Comparison of ENCODE assay signal across 19 mouse cellular contexts in genomic region chr11:36799409-36799808, GRCm38 (mm10).
DNase-seq lines count a peak whose midpoint lies in the region; ATAC-seq and TF ChIP-seq lines count a peak whose summit lies in the region.
"Had no signal": no experiment of that assay in that cellular context is flagged by ENCODE, and none has a peak within 500 bp of the region (broad histone marks: within the 10 kb centered on the region; RNA-seq: fewer than 3 reads in every experiment).

No protein-coding gene starts in this region.

- no peaks in the 10 kb centered on the region for H3K36me3 ChIP-seq in forebrain, embryonic 12.5 days (replicated peaks)
- no peaks in the 10 kb centered on the region for H3K36me3 ChIP-seq in forebrain, postnatal 0 days (ENCODE audit: insufficient read depth)
- no peaks in the 10 kb centered on the region for H3K36me3 ChIP-seq in embryonic facial prominence, embryonic 11.5 days (replicated peaks; ENCODE audit: control insufficient read depth, insufficient read depth, low read depth, low read length)
- no peaks in the 10 kb centered on the region for H3K36me3 ChIP-seq in limb, embryonic 10.5 days
- H3K36me3 ChIP-seq: heart, embryonic 12.5 days; hindbrain, embryonic 15.5 days had no signal

- 78% methylated on average over 8 of the region's 8 CpGs for WGBS in forebrain, embryonic 12.5 days
- 83% methylated on average over 8 of the region's 8 CpGs for WGBS in forebrain, postnatal 0 days
- 43% methylated on average over 8 of the region's 8 CpGs for WGBS in embryonic facial prominence, embryonic 11.5 days
- 39% methylated on average over 8 of the region's 8 CpGs for WGBS in limb, embryonic 10.5 days

- H3K27me3 ChIP-seq in forebrain, embryonic 12.5 days: no peaks in the 10 kb centered on the region
- no peaks in the 10 kb centered on the region for H3K27me3 ChIP-seq in forebrain, postnatal 0 days (ENCODE audit: insufficient read depth, low read length)
- H3K27me3 ChIP-seq in embryonic facial prominence, embryonic 11.5 days (ENCODE audit: control insufficient read depth, insufficient read depth, low read length): no peaks in the 10 kb centered on the region
- H3K27me3 ChIP-seq in limb, embryonic 10.5 days (ENCODE audit: low read depth, poor library complexity, severe bottlenecking): no peaks in the 10 kb centered on the region
- H3K27me3 ChIP-seq: forebrain, embryonic 13.5 days; heart, embryonic 12.5 days; hindbrain, embryonic 15.5 days had no signal

- H3K9ac ChIP-seq in forebrain, embryonic 12.5 days: no peak overlapping the region
- H3K9ac ChIP-seq in forebrain, postnatal 0 days: no peak overlapping the region
- no peak overlapping the region for H3K9ac ChIP-seq in embryonic facial prominence, embryonic 11.5 days (replicated peaks; ENCODE audit: low read length)
- H3K9ac ChIP-seq: forebrain, embryonic 13.5 days; heart, embryonic 12.5 days; hindbrain, embryonic 15.5 days had no signal

- no peak overlapping the region for H3K4me2 ChIP-seq in forebrain, embryonic 12.5 days
- no peak overlapping the region for H3K4me2 ChIP-seq in forebrain, postnatal 0 days (ENCODE audit: low read depth)
- H3K4me2 ChIP-seq in embryonic facial prominence, embryonic 11.5 days (ENCODE audit: low read depth, low read length): no peak overlapping the region
- H3K4me2 ChIP-seq: forebrain, embryonic 13.5 days; heart, embryonic 12.5 days; hindbrain, embryonic 15.5 days had no signal

- H3K27ac ChIP-seq in forebrain, embryonic 12.5 days: no peak overlapping the region
- no peak overlapping the region for H3K27ac ChIP-seq in forebrain, postnatal 0 days (ENCODE audit: low read depth, low read length)
- no peak overlapping the region for H3K27ac ChIP-seq in embryonic facial prominence, embryonic 11.5 days (replicated peaks; ENCODE audit: low read depth, low read length)
- H3K27ac ChIP-seq in limb, embryonic 10.5 days: peak overlapping the region; percentile 54
- H3K27ac ChIP-seq: forebrain, embryonic 13.5 days; heart, adult 2 months; hindbrain, embryonic 15.5 days had no signal

- no peak for TF ChIP-seq CTCF in forebrain, postnatal 0 days (IDR thresholded peaks at IDR 0.05; ENCODE audit: low read depth)

- DNase-seq in forebrain, postnatal 0 days: no peak
- DNase-seq in embryonic facial prominence, embryonic 11.5 days (ENCODE audit: low spot score): peak; percentile 24
- DNase-seq in limb, embryonic 10.5 days (ENCODE audit: low spot score): peak; percentile 34
- no peak for DNase-seq in urinary bladder, postnatal 14 days (ENCODE audit: low spot score)
- DNase-seq in adrenal gland, adult (ENCODE audit: inconsistent age in 2 of 2, low spot score in 1 of 2): no peak
- no peak for DNase-seq in heart, adult 9 months (ENCODE audit: low spot score in 2 of 2)
- DNase-seq: adrenal gland, postnatal 25 days; cerebellum, adult 18-20 months; cerebellum, adult 9-11 months; cerebellum, postnatal 36 days; gastrocnemius, postnatal 10 days; heart, adult 2 months; heart, postnatal 36 days had no signal

- no peak overlapping the region for H3K4me3 ChIP-seq in forebrain, embryonic 12.5 days (replicated peaks)
- H3K4me3 ChIP-seq in forebrain, postnatal 0 days (ENCODE audit: low read depth, low read length): no peak overlapping the region
- H3K4me3 ChIP-seq in embryonic facial prominence, embryonic 11.5 days (ENCODE audit: low read depth, low read length): no peak overlapping the region
- H3K4me3 ChIP-seq in limb, embryonic 10.5 days: no peak overlapping the region
- H3K4me3 ChIP-seq: forebrain, embryonic 13.5 days; heart, adult 2 months; heart, embryonic 12.5 days; hindbrain, embryonic 15.5 days had no signal

- H3K4me1 ChIP-seq in forebrain, embryonic 12.5 days: peaks cover 7% of the 10 kb centered on the region
- H3K4me1 ChIP-seq in forebrain, postnatal 0 days (ENCODE audit: insufficient read depth): peaks cover 12% of the 10 kb centered on the region; the same call in 1 of the 2 replicates
- no peaks in the 10 kb centered on the region for H3K4me1 ChIP-seq in embryonic facial prominence, embryonic 11.5 days (ENCODE audit: control insufficient read depth, insufficient read depth, low read length)
- H3K4me1 ChIP-seq in limb, embryonic 10.5 days: peaks cover 30% of the 10 kb centered on the region
- H3K4me1 ChIP-seq: heart, embryonic 12.5 days had no signal

- H3K9me3 ChIP-seq in forebrain, embryonic 12.5 days: no peaks in the 10 kb centered on the region
- no peaks in the 10 kb centered on the region for H3K9me3 ChIP-seq in forebrain, postnatal 0 days (ENCODE audit: low read length)
- no peaks in the 10 kb centered on the region for H3K9me3 ChIP-seq in embryonic facial prominence, embryonic 11.5 days (replicated peaks; ENCODE audit: control insufficient read depth, low read length)
- no peaks in the 10 kb centered on the region for H3K9me3 ChIP-seq in limb, embryonic 10.5 days (replicated peaks)
- H3K9me3 ChIP-seq: forebrain, embryonic 13.5 days; heart, embryonic 12.5 days; hindbrain, embryonic 15.5 days had no signal

- ATAC-seq in forebrain, embryonic 12.5 days (ENCODE audit: low FRiP score): 0 out of 2 replicates have a peak, but pooled peaks have one; percentile 49
- no peak for ATAC-seq in forebrain, postnatal 0 days
- no peak; the same call in 1 of the 2 replicates for ATAC-seq in embryonic facial prominence, embryonic 11.5 days (replicated peaks; ENCODE audit: insufficient number of reproducible peaks, low FRiP score, low TSS enrichment, low read depth)
- ATAC-seq: forebrain, embryonic 13.5 days; inflammation-experienced regulatory T-cells, adult 6 months; intestine, postnatal 0 days had no signal

Comparison
In these comparisons a context has a peak if more than half of its experiments do, and no peak if none do; other contexts are left out.
1. DNase-seq: peak in embryonic facial prominence, embryonic 11.5 days (single experiment) and limb, embryonic 10.5 days (single experiment); none in forebrain, postnatal 0 days (single experiment), urinary bladder, postnatal 14 days (single experiment), adrenal gland, adult (0 of 2) and heart, adult 9 months (0 of 2).